Mouse (Mus musculus) embryonic facial prominence, embryonic 12.5 days (tissue): Measurements from ENCODE around the gene Cdc42ep5. TPM values are rescaled to one million over a fixed set of nuclear protein-coding genes. Genes with fewer than 3 reads are reported as not detected.

ENCODE experiments used
- ATAC-seq: fragments of 200-750 bp; cut with Nextera tagmentation; 2 replicates; pipeline ENCODE4 v1.8.0; 2017; ENCODE audit not compliant: insufficient number of reproducible peaks, insufficient read depth, low FRiP score, low TSS enrichment
- H3K27ac ChIP-seq: fragments of 300-500 bp; sonication (generic); 2 replicates; pipeline ENCODE4 v1.5.1; 2016; ENCODE audit warnings: mild to moderate bottlenecking
- H3K27me3 ChIP-seq: fragments of 300-500 bp; sonication (generic); 2 replicates; pipeline ENCODE4 v1.6.1; 2016; ENCODE audit warnings: mild to moderate bottlenecking, moderate library complexity
- H3K36me3 ChIP-seq: fragments of 300-500 bp; sonication (generic); 2 replicates; pipeline ENCODE4 v1.6.1; 2016; ENCODE audit warnings: mild to moderate bottlenecking
- H3K4me1 ChIP-seq: fragments of 300-500 bp; sonication (generic); 2 replicates; pipeline ENCODE4 v1.6.1; 2016
- H3K4me2 ChIP-seq: fragments of 300-500 bp; sonication (generic); replicated peaks from 2 replicates; pipeline ENCODE4 v1.6.1; 2016; ENCODE audit warnings: mild to moderate bottlenecking, moderate library complexity
- H3K4me3 ChIP-seq: fragments of 300-500 bp; sonication (generic); 2 replicates; pipeline ENCODE4 v1.5.1; 2016; ENCODE audit warnings: mild to moderate bottlenecking
- H3K9ac ChIP-seq: fragments of 300-500 bp; sonication (generic); 2 replicates; pipeline ENCODE4 v1.6.1; 2016; ENCODE audit warnings: mild to moderate bottlenecking, moderate library complexity
- H3K9me3 ChIP-seq: fragments of 300-500 bp; sonication (generic); 2 replicates; pipeline ENCODE4 v1.6.1; 2016; ENCODE audit warnings: mild to moderate bottlenecking, moderate library complexity
- WGBS: fragments of 180-500 bp; shearing (Covaris S2); methylation state at CpG from one replicate; pipeline ENCODE4 v1.1.7; 2016; 5-methylcytosine and 5-hydroxymethylcytosine counted together
- polyA plus RNA-seq: library from polyadenylated mRNA; unstranded; fragments of >200 nt; fragmentation: Nextera tagmentation; extraction: Ambion mirVana; gene quantifications from 2 replicates; pipeline ENCODE4 v1.2.1, GENCODE M21; 2016

The Cdc42ep5 gene
- polyA plus RNA-seq, 1 experiment from 2014 or later: 54.8 TPM

- H3K27me3 ChIP-seq: peaks cover 16% of the 10 kb centered on the region
- H3K4me1 ChIP-seq: peaks cover 23% of the 10 kb centered on the region
- H3K4me3 ChIP-seq: no peak overlapping the region
- H3K36me3 ChIP-seq: peaks cover 28% of the 10 kb centered on the region
- ATAC-seq: no peak
- H3K27ac ChIP-seq: no peak overlapping the region
- peak overlapping the region; percentile 16; the same call in 1 of the 2 replicates for H3K4me2 ChIP-seq
- WGBS: 33% methylated on average over 22 of the region's 22 CpGs
- no peaks in the 10 kb centered on the region for H3K9me3 ChIP-seq
- H3K9ac ChIP-seq: no peak overlapping the region
Observed at GRCm38 (mm10) chr7:4151241-4151640, 13.4 kb downstream of the Cdc42ep5 start.

DNA sequence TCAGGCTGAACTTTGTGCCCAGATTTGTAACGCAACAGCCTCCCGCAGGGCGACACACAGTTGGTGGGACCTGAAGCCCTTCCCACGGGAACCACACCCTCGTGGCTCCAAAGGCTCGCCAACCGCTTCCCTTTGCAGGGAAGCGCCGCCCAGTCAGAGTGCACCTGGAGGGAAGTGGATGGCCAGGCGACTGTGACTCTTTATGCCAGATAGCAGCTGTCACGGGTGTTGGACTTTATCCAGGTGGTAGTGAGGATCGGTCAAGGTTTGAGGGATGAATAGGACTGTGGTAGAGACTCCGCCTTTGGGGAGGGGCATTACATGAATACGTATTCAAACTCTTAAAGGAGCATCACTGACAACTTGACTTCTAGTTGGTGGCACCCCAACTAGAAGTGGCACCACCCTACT, 13.8 kb downstream of the Cdc42ep5 start:
- Histone ChIP-seq H3K4me2 (peak overlapping the region; percentile 85), H3K9me3 (no peaks in the 10 kb centered on the region), H3K4me3 (peak overlapping the region; percentile 68), H3K36me3 (peaks cover 32% of the 10 kb centered on the region), H3K27me3 (peaks cover 16% of the 10 kb centered on the region), H3K27ac (no peak overlapping the region), H3K4me1 (peaks cover 23% of the 10 kb centered on the region), H3K9ac (no peak overlapping the region)
- WGBS: 19% methylated on average over 14 of the region's 14 CpGs
- no peak for ATAC-seq

DNA sequence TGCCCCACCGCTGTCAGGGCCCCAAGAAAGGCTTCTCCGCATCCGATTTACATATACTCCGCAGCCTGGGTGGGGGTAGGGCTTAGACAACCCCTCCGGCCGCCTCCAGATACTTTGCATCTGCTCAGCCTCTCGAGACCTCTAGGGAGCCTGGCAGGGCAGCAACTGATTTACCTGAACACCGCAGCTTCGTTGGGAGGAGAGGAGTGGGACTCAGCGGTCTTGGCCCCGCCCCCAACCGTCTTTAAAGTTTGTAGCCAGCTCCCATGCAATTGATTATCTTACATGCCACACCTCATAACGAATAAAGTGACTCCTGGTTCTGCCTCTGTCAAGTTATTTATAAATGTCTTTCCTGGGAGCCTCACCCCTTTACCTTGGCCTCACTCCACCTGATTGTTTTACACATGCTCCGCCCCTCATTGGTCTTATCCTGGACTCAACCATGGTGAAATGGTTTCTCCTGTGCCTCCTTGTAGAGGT, 14.6 kb downstream of the Cdc42ep5 start, which contains the start of gene Leng9:
TSS of gene Leng9 (minus strand) at position 316 of the 483 bp plus-strand sequence.
- Histone ChIP-seq H3K4me1 (peaks cover 23% of the 10 kb centered on the region), H3K9ac (peak within 1 kb of the TSS; percentile 68), H3K9me3 (no peaks in the 10 kb centered on the region), H3K36me3 (peaks cover 39% of the 10 kb centered on the region), H3K27me3 (peaks cover 16% of the 10 kb centered on the region), H3K27ac (peak within 1 kb of the TSS; percentile 88), H3K4me2 (peak within 1 kb of the TSS; percentile 85), H3K4me3 (peak within 1 kb of the TSS; percentile 68)
- ATAC-seq: no peak
- 2% methylated on average over 14 of the region's 14 CpGs for WGBS

DNA sequence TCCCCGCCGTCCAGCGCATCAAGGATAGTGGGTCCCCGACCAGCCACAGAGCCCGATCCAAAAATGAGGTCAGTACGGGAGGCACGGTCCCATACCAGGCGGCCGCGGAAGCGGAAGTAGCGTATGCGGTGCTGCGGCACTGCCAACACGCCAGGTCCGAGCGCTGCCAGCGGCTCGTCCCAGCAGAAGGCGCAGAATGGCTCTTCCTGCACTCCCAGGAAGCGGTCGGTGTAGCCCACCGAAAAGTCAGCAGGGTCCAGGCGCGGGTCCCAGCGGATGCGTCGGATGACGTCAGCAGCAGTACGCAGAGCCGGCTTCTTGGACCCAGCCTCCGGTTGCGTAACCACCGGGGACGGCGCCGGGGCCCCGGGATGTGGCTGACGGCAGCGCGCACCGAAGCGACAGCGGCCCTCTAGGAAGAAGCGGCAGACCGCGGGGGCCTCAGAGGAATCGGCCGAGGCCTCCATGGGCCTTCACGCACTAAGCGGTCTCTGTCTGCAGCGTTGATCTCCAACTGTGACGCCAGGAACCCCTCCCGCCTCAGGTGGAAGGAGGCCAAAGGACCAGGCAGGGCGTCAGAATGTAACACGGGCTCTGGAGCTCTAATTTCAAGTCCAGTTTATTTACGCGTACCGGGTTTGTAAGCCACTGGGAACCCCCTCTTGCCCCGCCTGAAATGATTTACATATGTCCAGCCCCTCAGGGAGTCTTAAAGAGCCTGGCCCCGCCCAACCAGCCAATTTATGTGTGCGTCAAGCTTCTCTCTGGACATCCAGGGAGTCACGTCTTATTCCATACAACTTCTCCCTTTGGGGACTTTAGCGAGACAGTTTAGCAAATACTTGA, 15.2 kb downstream of the Cdc42ep5 start:
- no peaks in the 10 kb centered on the region for H3K9me3 ChIP-seq
- H3K4me1 ChIP-seq: peaks cover 23% of the 10 kb centered on the region
- under 1% methylated on average over 64 of the region's 64 CpGs for WGBS
- peaks cover 46% of the 10 kb centered on the region for H3K36me3 ChIP-seq
- peak overlapping the region; percentile 88 for H3K27ac ChIP-seq
- H3K4me2 ChIP-seq: peak overlapping the region; percentile 85
- peaks cover 16% of the 10 kb centered on the region for H3K27me3 ChIP-seq
- ATAC-seq: peak; percentile 42
- peak overlapping the region; percentile 68 for H3K9ac ChIP-seq
- peak overlapping the region; percentile 68 for H3K4me3 ChIP-seq

DNA sequence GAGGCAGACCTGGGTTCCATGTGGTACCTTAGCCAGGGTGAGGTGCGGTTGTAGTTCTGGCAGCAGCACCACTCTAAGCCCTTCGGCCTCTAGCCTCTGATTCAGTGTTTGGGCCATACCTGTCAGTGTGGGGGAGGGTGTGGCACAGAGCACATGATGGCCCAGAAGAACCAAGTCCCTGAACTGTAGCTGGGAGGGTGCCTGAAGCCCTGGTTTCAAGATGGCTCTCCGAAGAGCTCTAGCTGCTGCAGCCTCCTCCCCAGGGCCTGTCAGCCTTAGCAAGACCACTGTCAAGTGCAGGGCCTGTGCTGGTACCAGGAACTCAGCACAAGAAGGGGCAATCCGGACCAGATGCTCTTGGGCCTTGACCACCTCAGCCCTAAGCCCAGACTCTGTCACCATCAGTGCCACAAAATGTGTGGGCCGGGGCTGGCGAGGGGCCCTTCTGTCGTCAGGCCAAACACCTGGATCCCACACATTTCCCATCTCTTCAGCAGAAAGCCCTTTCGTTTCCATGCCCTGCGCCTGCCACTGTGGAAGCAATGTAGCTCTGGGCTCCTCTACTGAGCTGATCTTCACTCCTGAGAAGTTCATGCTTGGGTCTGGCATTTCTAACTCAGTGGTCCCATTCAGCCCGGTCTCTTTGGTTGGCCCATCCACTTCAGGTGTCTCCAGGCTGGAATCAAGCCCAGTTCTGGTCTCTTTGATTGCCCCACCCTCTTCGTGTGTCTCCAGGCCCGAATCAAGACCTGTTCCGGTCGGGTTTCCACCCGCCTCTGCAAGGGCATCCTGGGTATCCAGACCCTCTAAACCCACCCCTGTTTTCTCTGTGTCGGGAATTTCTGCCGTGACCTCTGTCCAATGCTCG, 16.1 kb downstream of the Cdc42ep5 start:
- H3K36me3 ChIP-seq: peaks cover 55% of the 10 kb centered on the region
- 0 out of 2 replicates have a peak, but pooled peaks have one; percentile 5 for ATAC-seq

DNA sequence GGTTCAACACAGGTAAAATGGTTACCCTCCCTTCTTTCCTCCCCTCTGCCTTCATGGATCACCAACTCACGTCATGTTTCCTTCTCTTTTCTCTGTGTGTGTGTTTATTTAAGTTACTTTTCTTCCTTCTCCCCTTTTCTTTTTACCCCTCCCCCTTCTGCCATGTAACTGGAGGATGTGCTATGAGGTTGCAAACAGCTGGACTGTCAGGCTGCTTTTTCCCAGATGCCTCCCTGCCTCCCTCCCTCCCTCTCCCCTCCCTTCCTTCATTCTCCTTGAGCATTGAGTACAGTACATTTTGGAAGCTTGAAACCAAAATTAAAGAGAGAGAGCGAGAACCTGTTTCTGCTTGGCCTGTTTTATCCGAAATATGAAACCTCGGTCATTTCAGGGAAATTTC, 16.8 kb downstream of the Cdc42ep5 start:
- H3K27me3 ChIP-seq: peaks cover 14% of the 10 kb centered on the region
- no peak overlapping the region for H3K9ac ChIP-seq
- H3K4me1 ChIP-seq: peaks cover 23% of the 10 kb centered on the region
- H3K4me2 ChIP-seq: no peak overlapping the region
- no peak overlapping the region for H3K4me3 ChIP-seq
- no peak for ATAC-seq
- H3K27ac ChIP-seq: no peak overlapping the region
- H3K36me3 ChIP-seq: peaks cover 62% of the 10 kb centered on the region
- 73% methylated on average over 4 of the region's 4 CpGs for WGBS
- no peaks in the 10 kb centered on the region for H3K9me3 ChIP-seq

More for the DNA sequence above, 16.1 kb downstream of the Cdc42ep5 start:
- H3K4me1 ChIP-seq: peaks cover 23% of the 10 kb centered on the region
- peak overlapping the region; percentile 68 for H3K4me3 ChIP-seq
- 28% methylated on average over 18 of the region's 18 CpGs for WGBS
- H3K9me3 ChIP-seq: no peaks in the 10 kb centered on the region
- peak overlapping the region; percentile 68 for H3K9ac ChIP-seq
- peak overlapping the region; percentile 88 for H3K27ac ChIP-seq
- H3K27me3 ChIP-seq: peaks cover 14% of the 10 kb centered on the region
- peak overlapping the region; percentile 85 for H3K4me2 ChIP-seq

DNA sequence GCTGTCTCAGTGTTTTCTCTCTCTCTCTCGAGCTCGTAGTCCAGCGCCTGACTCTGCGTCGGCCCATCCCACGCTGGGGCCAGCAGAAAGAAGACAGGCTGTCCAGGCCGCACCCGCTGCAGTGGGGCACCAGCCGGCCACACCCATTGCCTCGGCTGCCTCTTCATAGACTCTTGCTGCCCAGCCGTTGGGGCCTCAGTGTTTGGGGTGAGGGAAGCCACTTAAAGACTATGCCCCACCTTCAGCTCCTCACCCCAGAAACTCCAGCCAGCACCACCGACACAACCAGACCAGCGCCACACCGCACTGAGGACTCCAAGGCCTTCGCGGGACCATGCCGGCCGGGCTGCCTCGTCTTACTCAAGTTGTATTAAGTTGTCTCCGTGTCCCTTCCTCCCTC, 17.3 kb downstream of the Cdc42ep5 start:
- Histone ChIP-seq H3K27me3 (peaks cover 14% of the 10 kb centered on the region), H3K9me3 (no peaks in the 10 kb centered on the region), H3K9ac (no peak overlapping the region), H3K4me2 (no peak overlapping the region), H3K4me3 (no peak overlapping the region), H3K4me1 (peaks cover 23% of the 10 kb centered on the region), H3K36me3 (peaks cover 67% of the 10 kb centered on the region), H3K27ac (no peak overlapping the region)
- no peak for ATAC-seq
- 92% methylated on average over 20 of the region's 20 CpGs for WGBS

DNA sequence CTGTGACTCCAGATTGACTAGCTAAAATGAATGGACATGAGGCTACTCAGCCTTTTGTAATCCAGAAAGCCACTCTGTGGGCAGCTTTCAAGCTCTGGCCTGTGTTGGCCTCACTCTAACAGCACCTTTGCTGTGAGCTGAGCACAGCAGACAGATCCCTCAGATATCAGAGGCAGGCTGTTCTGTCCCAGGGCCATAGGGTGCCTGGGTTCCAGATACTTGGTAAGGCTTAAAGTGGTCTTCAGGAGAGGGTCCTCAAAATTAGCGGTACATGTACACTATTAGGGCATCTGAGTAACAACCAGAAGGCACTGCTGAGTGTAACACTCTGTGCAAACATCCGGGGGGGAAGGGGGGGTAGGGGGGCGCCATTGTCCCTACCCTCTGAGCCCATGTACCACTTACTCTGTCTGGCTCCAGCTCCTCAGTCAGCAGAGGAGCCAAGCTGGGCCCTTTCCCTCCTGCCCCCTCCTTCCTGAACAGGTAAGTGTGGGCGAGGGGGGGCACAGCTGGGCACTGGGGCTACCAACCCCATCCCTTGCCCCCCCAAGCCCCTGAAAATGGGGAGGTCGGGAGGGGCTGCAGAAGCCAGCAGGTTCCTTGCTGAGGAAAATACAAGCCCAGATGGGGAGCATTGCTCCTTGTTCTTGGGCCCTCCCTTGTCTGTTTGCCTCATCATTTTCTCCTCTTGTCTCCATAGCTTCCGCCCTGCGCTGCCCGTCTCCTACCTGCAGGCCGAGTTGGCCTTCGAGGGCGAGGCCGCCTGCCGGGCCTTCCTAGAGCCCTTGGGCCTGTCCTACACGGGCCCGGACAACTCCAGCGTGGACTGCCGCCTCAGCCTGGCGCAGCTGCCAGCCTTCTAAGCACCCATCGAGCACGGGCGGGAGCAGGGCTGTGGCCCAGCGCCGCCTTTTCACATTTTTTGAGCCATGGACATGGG, 18.1 kb downstream of the Cdc42ep5 start:
- Histone ChIP-seq H3K4me2 (no peak overlapping the region), H3K9ac (no peak overlapping the region), H3K36me3 (peaks cover 73% of the 10 kb centered on the region), H3K27me3 (peaks cover 11% of the 10 kb centered on the region), H3K9me3 (no peaks in the 10 kb centered on the region), H3K27ac (no peak overlapping the region), H3K4me1 (peaks cover 23% of the 10 kb centered on the region), H3K4me3 (no peak overlapping the region)
- 96% methylated on average over 23 of the region's 23 CpGs for WGBS
- no peak for ATAC-seq

DNA sequence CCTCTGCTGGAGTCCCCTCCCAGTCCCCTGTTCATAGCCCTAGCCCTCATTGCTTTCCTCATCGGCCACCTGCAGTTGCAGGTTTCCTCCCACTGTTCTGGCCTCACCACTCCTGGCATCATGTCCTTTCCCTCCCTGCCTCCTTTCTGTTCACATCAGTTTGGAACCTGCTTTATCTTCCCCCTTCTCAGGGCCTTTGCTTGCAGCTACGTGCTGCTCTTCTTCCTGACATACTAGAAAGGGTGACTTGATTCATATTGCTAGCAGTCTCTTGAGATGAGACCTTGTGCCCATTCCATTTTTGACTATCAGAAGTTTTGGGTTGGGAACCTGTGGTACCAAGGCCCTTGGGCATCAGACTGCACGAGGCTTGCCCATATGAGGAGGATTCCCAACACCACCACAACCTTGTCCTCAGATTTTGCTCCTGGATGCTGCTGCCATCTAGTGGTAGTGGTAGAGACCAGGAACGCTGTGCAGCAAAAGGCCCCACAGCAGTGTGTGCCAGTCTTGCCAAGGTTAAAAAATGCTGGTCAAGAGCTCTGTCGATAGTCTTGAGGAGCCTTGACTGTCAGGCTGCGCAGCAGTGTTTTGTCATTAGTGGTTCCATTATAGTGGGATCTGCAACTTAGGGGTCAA, 19.0 kb downstream of the Cdc42ep5 start:
- peaks cover 22% of the 10 kb centered on the region for H3K4me1 ChIP-seq
- no peak overlapping the region for H3K27ac ChIP-seq
- no peak overlapping the region for H3K9ac ChIP-seq
- no peak for ATAC-seq
- H3K4me3 ChIP-seq: no peak overlapping the region
- no peaks in the 10 kb centered on the region for H3K9me3 ChIP-seq
- no peak overlapping the region for H3K4me2 ChIP-seq
- peaks cover 2% of the 10 kb centered on the region for H3K27me3 ChIP-seq
- WGBS: 67% methylated on average over 6 of the region's 6 CpGs
- peaks cover 73% of the 10 kb centered on the region for H3K36me3 ChIP-seq

DNA sequence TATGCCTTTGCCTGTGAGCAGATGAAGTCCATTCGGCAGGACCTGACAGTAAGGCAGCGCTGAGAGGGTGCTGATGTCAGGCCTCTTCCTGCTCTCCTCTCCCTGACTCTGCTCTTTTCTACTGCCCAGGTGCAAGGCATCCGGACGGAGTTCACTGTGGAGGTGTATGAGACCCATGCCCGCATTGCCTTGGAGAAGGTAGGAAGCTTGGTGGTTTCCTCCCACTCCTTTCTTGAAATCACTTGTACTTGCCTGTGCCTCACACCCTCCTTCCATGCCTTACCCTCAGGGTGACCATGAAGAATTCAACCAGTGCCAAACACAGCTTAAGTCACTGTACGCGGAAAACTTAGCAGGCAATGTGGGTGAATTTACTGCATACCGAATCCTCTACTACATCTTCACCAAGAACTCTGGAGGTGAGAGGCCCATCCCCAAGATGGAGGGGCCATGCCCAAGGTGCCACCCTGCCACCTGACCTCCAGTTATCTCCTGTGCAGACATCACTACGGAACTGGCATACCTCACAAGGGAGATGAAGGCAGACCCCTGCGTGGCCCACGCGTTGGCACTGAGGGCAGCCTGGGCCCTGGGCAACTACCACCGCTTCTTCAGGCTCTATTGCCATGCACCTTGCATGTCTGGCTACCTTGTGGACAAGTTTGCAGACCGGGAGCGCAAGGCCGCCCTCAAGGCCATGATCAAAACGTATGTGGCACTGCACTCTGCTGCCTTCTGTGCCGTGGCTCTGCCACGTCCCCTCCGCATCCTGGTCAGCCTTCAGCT, 19.7 kb downstream of the Cdc42ep5 start:
- Histone ChIP-seq H3K9ac (no peak overlapping the region), H3K4me3 (no peak overlapping the region), H3K9me3 (no peaks in the 10 kb centered on the region), H3K4me2 (no peak overlapping the region), H3K27ac (no peak overlapping the region), H3K4me1 (peaks cover 14% of the 10 kb centered on the region), H3K27me3 (no peaks in the 10 kb centered on the region), H3K36me3 (peaks cover 80% of the 10 kb centered on the region)
- 92% methylated on average over 20 of the region's 20 CpGs for WGBS
- ATAC-seq: no peak
